Mouse (Mus musculus) embryonic facial prominence, embryonic 12.5 days (tissue): ENCODE data around the gene Ugt1a10. TPM values are rescaled to one million over a fixed set of nuclear protein-coding genes. Genes with fewer than 3 reads are reported as not detected.
"Not testable (repeated sequence)": the region's sequence is repeated elsewhere in the genome, so short reads cannot be mapped to it uniquely, and the experiment has no call there.

Source experiments
- ATAC-seq: fragments of 200-750 bp; cut with Nextera tagmentation; 2 replicates; pipeline ENCODE4 v1.8.0; 2017; ENCODE audit not compliant: insufficient number of reproducible peaks, insufficient read depth, low FRiP score, low TSS enrichment
- H3K27ac ChIP-seq: fragments of 300-500 bp; sonication (generic); 2 replicates; pipeline ENCODE4 v1.5.1; 2016; ENCODE audit warnings: mild to moderate bottlenecking
- H3K27me3 ChIP-seq: fragments of 300-500 bp; sonication (generic); 2 replicates; pipeline ENCODE4 v1.6.1; 2016; ENCODE audit warnings: mild to moderate bottlenecking, moderate library complexity
- H3K36me3 ChIP-seq: fragments of 300-500 bp; sonication (generic); 2 replicates; pipeline ENCODE4 v1.6.1; 2016; ENCODE audit warnings: mild to moderate bottlenecking
- H3K4me1 ChIP-seq: fragments of 300-500 bp; sonication (generic); 2 replicates; pipeline ENCODE4 v1.6.1; 2016
- H3K4me2 ChIP-seq: fragments of 300-500 bp; sonication (generic); replicated peaks from 2 replicates; pipeline ENCODE4 v1.6.1; 2016; ENCODE audit warnings: mild to moderate bottlenecking, moderate library complexity
- H3K4me3 ChIP-seq: fragments of 300-500 bp; sonication (generic); 2 replicates; pipeline ENCODE4 v1.5.1; 2016; ENCODE audit warnings: mild to moderate bottlenecking
- H3K9ac ChIP-seq: fragments of 300-500 bp; sonication (generic); 2 replicates; pipeline ENCODE4 v1.6.1; 2016; ENCODE audit warnings: mild to moderate bottlenecking, moderate library complexity
- H3K9me3 ChIP-seq: fragments of 300-500 bp; sonication (generic); 2 replicates; pipeline ENCODE4 v1.6.1; 2016; ENCODE audit warnings: mild to moderate bottlenecking, moderate library complexity
- WGBS: fragments of 180-500 bp; shearing (Covaris S2); methylation state at CpG from one replicate; pipeline ENCODE4 v1.1.7; 2016; 5-methylcytosine and 5-hydroxymethylcytosine counted together
- polyA plus RNA-seq: library from polyadenylated mRNA; unstranded; fragments of >200 nt; fragmentation: Nextera tagmentation; extraction: Ambion mirVana; gene quantifications from 2 replicates; pipeline ENCODE4 v1.2.1, GENCODE M21; 2016

Ugt1a10 gene
- polyA plus RNA-seq, 1 experiment from 2014 or later = not detected

- ATAC-seq = no peak
- 74% methylated on average over 2 of the region's 2 CpGs for WGBS
- Histone ChIP-seq H3K4me1 (no peaks in the 10 kb centered on the region), H3K9ac (no peak overlapping the region), H3K4me3 (no peak overlapping the region), H3K27ac (no peak overlapping the region), H3K36me3 (no peaks in the 10 kb centered on the region), H3K9me3 (no peaks in the 10 kb centered on the region), H3K4me2 (no peak overlapping the region), H3K27me3 (no peaks in the 10 kb centered on the region)
These were observed 103.2 kb downstream of the Ugt1a10 start for GRCm38 (mm10) chr1:88158430-88158829.

GRCm38 (mm10) chr1:88165711-88166110 is 110.5 kb downstream of the Ugt1a10 start, which contains the start of gene Ugt1a5:
Gene Ugt1a5 (plus strand): TSS chr1:88166012.
- Histone ChIP-seq H3K4me3 (no peak within 1 kb of the TSS), H3K27me3 (no peaks in the 10 kb centered on the region), H3K4me1 (no peaks in the 10 kb centered on the region), H3K9me3 (no peaks in the 10 kb centered on the region), H3K27ac (no peak within 1 kb of the TSS), H3K4me2 (no peak within 1 kb of the TSS), H3K9ac (no peak within 1 kb of the TSS), H3K36me3 (no peaks in the 10 kb centered on the region)
- WGBS = 77% methylated on average over 5 of the region's 5 CpGs
- ATAC-seq = no peak

GRCm38 (mm10) chr1:88172190-88172589 is 117.0 kb downstream of the Ugt1a10 start:
- ATAC-seq, H3K9ac ChIP-seq, H3K27me3 ChIP-seq, H3K4me3 ChIP-seq, H3K4me2 ChIP-seq, H3K36me3 ChIP-seq, H3K27ac ChIP-seq, H3K4me1 ChIP-seq, H3K9me3 ChIP-seq: not testable (repeated sequence)
- WGBS = 78% methylated on average over 7 of the region's 7 CpGs

- no peak for ATAC-seq
- H3K27ac ChIP-seq = no peak overlapping the region
- WGBS = 92% methylated on average over 1 of the region's 1 CpGs
- no peaks in the 10 kb centered on the region for H3K36me3 ChIP-seq
- H3K4me2 ChIP-seq = no peak overlapping the region
- no peaks in the 10 kb centered on the region for H3K27me3 ChIP-seq
- peaks cover 6% of the 10 kb centered on the region; the same call in 1 of the 2 replicates for H3K9me3 ChIP-seq
- no peaks in the 10 kb centered on the region for H3K4me1 ChIP-seq
- no peak overlapping the region for H3K4me3 ChIP-seq
- H3K9ac ChIP-seq = no peak overlapping the region
These were observed 124.5 kb downstream of the Ugt1a10 start for GRCm38 (mm10) chr1:88179657-88180056.

GRCm38 (mm10) chr1:88186325-88186935 is 131.2 kb downstream of the Ugt1a10 start:
- no peaks in the 10 kb centered on the region for H3K27me3 ChIP-seq
- no peak overlapping the region for H3K4me2 ChIP-seq
- no peaks in the 10 kb centered on the region for H3K9me3 ChIP-seq
- no peak overlapping the region for H3K4me3 ChIP-seq
- no peak overlapping the region for H3K9ac ChIP-seq
- H3K4me1 ChIP-seq = no peaks in the 10 kb centered on the region
- H3K27ac ChIP-seq = no peak overlapping the region
- 87% methylated on average over 5 of the region's 5 CpGs for WGBS
- H3K36me3 ChIP-seq = no peaks in the 10 kb centered on the region
- ATAC-seq = no peak

- Histone ChIP-seq H3K4me3 (no peak overlapping the region), H3K9ac (no peak overlapping the region), H3K27ac (no peak overlapping the region), H3K9me3 (no peaks in the 10 kb centered on the region), H3K4me2 (no peak overlapping the region), H3K36me3 (no peaks in the 10 kb centered on the region), H3K27me3 (no peaks in the 10 kb centered on the region), H3K4me1 (no peaks in the 10 kb centered on the region)
- ATAC-seq = no peak
- WGBS = 68% methylated on average over 3 of the region's 3 CpGs
These were observed 136.9 kb downstream of the Ugt1a10 start for GRCm38 (mm10) chr1:88192136-88192535.

- ATAC-seq = no peak
- no peaks in the 10 kb centered on the region for H3K36me3 ChIP-seq
- no peak overlapping the region for H3K9ac ChIP-seq
- no peaks in the 10 kb centered on the region for H3K9me3 ChIP-seq
- H3K27me3 ChIP-seq = no peaks in the 10 kb centered on the region
- no peaks in the 10 kb centered on the region for H3K4me1 ChIP-seq
- 94% methylated on average over 1 of the region's 1 CpGs for WGBS
- H3K4me3 ChIP-seq = no peak overlapping the region
- H3K27ac ChIP-seq = no peak overlapping the region
- no peak overlapping the region for H3K4me2 ChIP-seq
These were observed 140.5 kb downstream of the Ugt1a10 start for GRCm38 (mm10) chr1:88195687-88196086.

GRCm38 (mm10) chr1:88197443-88197842 is 142.3 kb downstream of the Ugt1a10 start:
- H3K4me2 ChIP-seq = no peak overlapping the region
- H3K36me3 ChIP-seq = no peaks in the 10 kb centered on the region
- ATAC-seq = no peak
- H3K27me3 ChIP-seq = no peaks in the 10 kb centered on the region
- H3K4me3 ChIP-seq = no peak overlapping the region
- H3K9me3 ChIP-seq = no peaks in the 10 kb centered on the region
- no peak overlapping the region for H3K27ac ChIP-seq
- no peaks in the 10 kb centered on the region for H3K4me1 ChIP-seq
- H3K9ac ChIP-seq = no peak overlapping the region
- WGBS = 81% methylated on average over 3 of the region's 3 CpGs

- Histone ChIP-seq H3K4me2 (no peak overlapping the region), H3K27me3 (no peaks in the 10 kb centered on the region), H3K9me3 (peaks cover 11% of the 10 kb centered on the region; the same call in 1 of the 2 replicates), H3K9ac (no peak overlapping the region), H3K4me1 (peaks cover 2% of the 10 kb centered on the region; the same call in 1 of the 2 replicates), H3K4me3 (no peak overlapping the region), H3K36me3 (no peaks in the 10 kb centered on the region), H3K27ac (no peak overlapping the region)
- no peak for ATAC-seq
- WGBS = 74% methylated on average over 2 of the region's 2 CpGs
These were observed 144.8 kb downstream of the Ugt1a10 start for GRCm38 (mm10) chr1:88199996-88200395.

GRCm38 (mm10) chr1:88200456-88200855 is 145.3 kb downstream of the Ugt1a10 start, which contains the start of gene Ugt1a2:
Gene Ugt1a2 (plus strand): TSS chr1:88200601.
- no peaks in the 10 kb centered on the region for H3K36me3 ChIP-seq

GRCm38 (mm10) chr1:88205294-88205922 is 150.2 kb downstream of the Ugt1a10 start, which contains the start of gene Dnajb3:
Gene Dnajb3 (minus strand): TSS chr1:88205782.
- peak within 1 kb of the TSS; percentile 73 for H3K4me2 ChIP-seq
- ATAC-seq = peak; percentile 95
- peaks cover 6% of the 10 kb centered on the region for H3K4me1 ChIP-seq
- peak within 1 kb of the TSS; percentile 46 for H3K4me3 ChIP-seq
- H3K27me3 ChIP-seq = no peaks in the 10 kb centered on the region
- no peaks in the 10 kb centered on the region for H3K36me3 ChIP-seq
- H3K9me3 ChIP-seq = peaks cover 12% of the 10 kb centered on the region; the same call in 1 of the 2 replicates
- no peak within 1 kb of the TSS for H3K27ac ChIP-seq
- peak within 1 kb of the TSS; percentile 44 for H3K9ac ChIP-seq
- WGBS = 5% methylated on average over 62 of the region's 62 CpGs

More at GRCm38 (mm10) chr1:88200456-88200855, 145.3 kb downstream of the Ugt1a10 start, which contains the start of gene Ugt1a2:
- Histone ChIP-seq H3K9ac (no peak within 1 kb of the TSS), H3K4me2 (no peak within 1 kb of the TSS), H3K9me3 (peaks cover 12% of the 10 kb centered on the region; the same call in 1 of the 2 replicates), H3K27me3 (no peaks in the 10 kb centered on the region), H3K4me3 (no peak within 1 kb of the TSS), H3K27ac (no peak within 1 kb of the TSS), H3K4me1 (peaks cover 6% of the 10 kb centered on the region)
- 74% methylated on average over 7 of the region's 7 CpGs for WGBS
- no peak for ATAC-seq

GRCm38 (mm10) chr1:88206843-88207479 is 151.8 kb downstream of the Ugt1a10 start:
- no peak overlapping the region for H3K9ac ChIP-seq
- WGBS = 81% methylated on average over 2 of the region's 2 CpGs
- H3K4me3 ChIP-seq = no peak overlapping the region
- no peaks in the 10 kb centered on the region for H3K36me3 ChIP-seq
- peaks cover 6% of the 10 kb centered on the region for H3K4me1 ChIP-seq
- ATAC-seq = no peak
- no peak overlapping the region for H3K4me2 ChIP-seq
- H3K9me3 ChIP-seq = peaks cover 19% of the 10 kb centered on the region
- H3K27ac ChIP-seq = no peak overlapping the region
- no peaks in the 10 kb centered on the region for H3K27me3 ChIP-seq
